Mouse (Mus musculus) MEL (cell line): Measurements from ENCODE around the gene Pidd1.
A peak's percentile ranks its signal among the peaks of the same experiment; 100 is the strongest.

ENCODE experiments used
- CTCF ChIP-seq, 3 experiments: IDR thresholded peaks in 2 of 3; conservative IDR thresholded peaks in 1 of 3; 2 replicates each; pipeline ENCODE4 v1.5.1; 2011 to 2012; ENCODE audit warnings: low read length in 3 of 3, low read depth in 2 of 3, mild to moderate bottlenecking in 2 of 3, improper control_type of control experiment in 1 of 3, inconsistent platforms in 1 of 3, mixed read lengths in 1 of 3, moderate library complexity in 1 of 3; ENCODE audit not compliant: control insufficient read depth in 1 of 3, insufficient read depth in 1 of 3, poor library complexity in 1 of 3, severe bottlenecking in 1 of 3
- NRF1 ChIP-seq: IDR thresholded peaks from 2 replicates; pipeline ENCODE4 v1.6.1; 2014; ENCODE audit warnings: low read depth, mild to moderate bottlenecking, inconsistent platforms, low read length, improper control_type of control experiment, moderate library complexity; ENCODE audit not compliant: poor library complexity, insufficient read depth, severe bottlenecking
- POLR2A ChIP-seq, 2 experiments: IDR thresholded peaks; 2 replicates each; pipeline ENCODE4 v1.6.1; 2011 to 2012; ENCODE audit warnings: low read length in 2 of 2, mild to moderate bottlenecking in 2 of 2, control low read depth in 1 of 2, improper control_type of control experiment in 1 of 2, low read depth in 1 of 2, moderate library complexity in 1 of 2; ENCODE audit not compliant: control insufficient read depth in 1 of 2, insufficient read depth in 1 of 2, poor library complexity in 1 of 2
- TAL1 ChIP-seq: IDR thresholded peaks from 2 replicates; pipeline ENCODE4 v1.6.1; 2012; ENCODE audit warnings: mild to moderate bottlenecking, inconsistent platforms, low read length, moderate library complexity, mixed read lengths
- ZNF384 ChIP-seq: IDR thresholded peaks from 2 replicates; pipeline ENCODE4 v1.6.1; 2012; ENCODE audit warnings: low read depth, mild to moderate bottlenecking, inconsistent platforms, low read length, improper control_type of control experiment

DNA sequence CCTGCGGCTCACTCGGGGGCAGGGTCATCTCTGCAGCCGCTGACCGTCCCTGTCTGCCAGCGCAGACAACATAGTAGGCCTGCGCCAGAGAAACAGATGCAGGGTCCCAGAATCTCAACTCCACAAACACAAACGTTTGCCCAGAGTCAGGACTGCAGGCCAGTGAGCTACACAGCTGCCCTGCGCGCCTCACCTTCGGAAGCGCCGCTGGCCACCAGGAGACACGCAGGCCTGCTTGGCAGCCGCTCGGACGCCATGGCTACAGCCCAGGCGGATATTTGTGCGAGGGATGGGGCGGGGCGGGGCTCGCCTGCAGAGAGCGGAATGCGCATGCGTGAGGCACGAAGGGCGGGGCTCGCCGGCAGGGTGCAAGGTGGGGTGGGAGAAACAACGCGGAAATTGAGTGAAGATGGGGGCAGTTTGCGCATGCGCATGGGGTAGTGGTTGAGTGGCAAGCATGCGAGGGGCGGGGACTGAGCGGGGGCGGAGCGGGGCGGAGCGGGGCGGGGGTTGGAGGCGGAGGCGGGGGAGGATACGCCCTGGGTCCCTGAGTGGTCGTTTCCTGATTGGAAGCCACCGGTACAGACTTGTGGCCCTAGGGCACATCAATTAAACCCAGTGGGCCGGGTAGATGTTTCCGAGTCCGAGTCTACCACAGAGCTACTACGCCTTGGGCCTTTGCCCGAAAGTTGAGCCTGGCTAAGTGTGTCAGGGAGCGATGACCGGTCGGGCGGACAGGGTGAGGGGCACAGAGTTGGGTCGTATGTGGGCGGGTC is 29.8 kb downstream of the Pidd1 start, which contains the start of gene Gatd1:
- TF ChIP-seq POLR2A (IDR thresholded peaks at IDR 0.05; ENCODE audit: control insufficient read depth in 1 of 2, insufficient read depth in 1 of 2, low read depth in 1 of 2, low read length in 2 of 2, poor library complexity in 1 of 2), result peak; percentile 86 to 89
- TF ChIP-seq NRF1, result peak; percentile 89
- no peak for TF ChIP-seq TAL1
- TF ChIP-seq CTCF (IDR thresholded peaks at IDR 0.05 in 2 of 3, conservative IDR thresholded peaks at IDR 0.05 in 1 of 3; ENCODE audit: control insufficient read depth in 1 of 3, insufficient read depth in 1 of 3, low read depth in 2 of 3, low read length in 3 of 3, poor library complexity in 1 of 3, severe bottlenecking in 1 of 3), result no peak
- TF ChIP-seq ZNF384, result no peak
